Mouse (Mus musculus): ENCODE data around the gene Lsamp.
A peak's percentile ranks its signal among the peaks of the same experiment; 100 is the strongest.

Gene Lsamp

DNA sequence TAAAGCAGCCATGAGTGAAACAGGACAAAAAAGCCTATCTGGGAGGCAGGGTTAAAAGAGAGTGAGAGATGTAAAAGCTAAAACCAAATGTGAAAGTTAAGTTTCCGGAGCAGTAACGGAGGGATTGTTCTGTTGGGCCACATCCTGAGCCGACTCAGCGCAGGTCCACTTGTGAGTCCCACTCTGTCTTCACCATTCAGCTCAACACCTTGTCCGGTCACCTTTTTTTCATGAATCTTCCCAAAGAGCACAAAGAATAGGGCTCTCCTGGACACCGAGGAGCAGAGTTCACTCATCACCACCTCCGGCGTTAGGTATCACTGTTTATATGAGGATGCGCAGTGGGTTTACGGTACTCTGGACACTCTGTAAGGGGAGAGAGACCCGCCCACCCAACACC is 2196.3 kb downstream of the Lsamp start:
- DNase-seq (ENCODE audit: low read depth, low spot score) = no peak

DNA sequence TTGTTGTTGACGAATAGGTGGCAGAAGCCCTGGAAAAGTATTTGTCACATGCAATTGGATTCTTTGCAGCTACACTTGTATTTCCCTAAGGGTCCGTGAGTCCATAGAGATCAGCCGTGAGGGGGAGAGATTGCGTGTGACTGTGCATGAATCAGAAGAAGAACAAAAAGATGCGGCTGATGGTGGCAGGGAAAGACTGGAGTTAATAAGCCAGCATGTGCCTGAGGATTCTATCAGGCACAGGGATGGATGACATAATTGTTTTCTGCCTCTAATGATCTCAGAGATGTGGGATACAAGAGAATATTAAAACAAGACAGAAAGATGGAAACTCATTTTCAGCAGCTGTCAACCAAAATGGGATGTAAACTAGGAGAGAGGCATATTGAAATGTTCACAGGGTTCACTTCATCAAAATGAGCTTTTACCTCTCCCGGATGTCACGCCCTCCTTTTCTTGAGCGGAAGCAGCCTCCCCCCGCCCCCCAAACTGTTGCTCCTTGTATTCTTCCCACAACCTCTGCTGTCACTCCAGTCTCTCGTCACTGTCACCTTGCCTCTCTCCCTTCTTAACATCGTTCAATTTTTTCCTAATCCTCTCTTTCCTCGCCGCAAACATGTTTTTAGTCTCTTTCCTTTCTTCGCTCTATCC is 2205.4 kb downstream of the Lsamp start:
- DNase-seq (ENCODE audit: low read depth, low spot score) = peak; percentile 46

DNA sequence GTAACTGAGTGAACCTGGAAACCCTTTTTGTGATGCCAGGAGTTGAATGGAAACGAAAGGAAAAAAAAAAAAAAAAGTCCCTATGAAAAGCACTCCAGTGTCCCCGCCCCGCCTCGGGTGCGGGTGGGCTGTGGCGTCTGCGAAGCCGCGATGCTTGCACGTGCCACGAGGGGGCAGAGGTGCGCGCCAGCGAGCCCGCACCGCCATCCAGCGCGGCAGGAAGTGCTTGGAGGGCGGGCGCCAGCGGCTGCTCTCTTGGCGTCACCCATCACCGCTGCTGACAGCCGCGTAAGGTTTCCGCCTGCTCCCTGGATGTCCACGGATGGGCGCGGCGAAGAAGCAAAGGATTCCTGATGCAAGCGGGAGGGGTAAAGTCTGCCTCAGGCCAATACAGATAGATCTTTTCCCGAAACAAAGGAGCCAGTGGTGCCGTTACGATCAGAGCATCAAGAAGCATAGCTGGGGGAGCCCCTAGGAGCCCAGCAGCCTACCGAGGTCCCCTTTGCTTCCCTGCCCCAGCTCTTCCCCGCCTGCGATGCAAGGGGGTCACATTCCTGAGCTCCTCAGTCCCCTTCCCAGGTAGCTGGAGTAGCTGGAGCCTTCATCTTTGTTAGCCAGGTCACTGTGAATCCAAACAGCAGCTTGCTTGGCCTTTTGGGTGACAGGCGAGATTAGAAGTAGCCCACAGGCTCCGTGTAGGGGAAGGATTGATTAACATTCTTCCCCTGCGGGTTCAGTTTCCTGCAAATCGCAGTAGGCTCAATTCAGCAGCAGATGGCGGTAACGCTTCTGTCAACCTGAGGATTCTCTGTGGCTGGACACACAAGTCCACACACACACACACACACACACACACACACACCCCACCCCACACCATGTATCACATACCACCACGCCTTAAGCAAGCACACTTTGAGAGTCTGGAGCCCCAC is 2206.2 kb downstream of the Lsamp start:
- DNase-seq (ENCODE audit: low read depth, low spot score) = peak; percentile 94
